Mouse (Mus musculus): ENCODE results near the gene Nmd3. TPM values are rescaled to one million over a fixed set of nuclear protein-coding genes. Genes with fewer than 3 reads are reported as not detected.

Nmd3 gene
- polyA plus RNA-seq, 1 experiment from 2014 or later, result 121 TPM

DNA sequence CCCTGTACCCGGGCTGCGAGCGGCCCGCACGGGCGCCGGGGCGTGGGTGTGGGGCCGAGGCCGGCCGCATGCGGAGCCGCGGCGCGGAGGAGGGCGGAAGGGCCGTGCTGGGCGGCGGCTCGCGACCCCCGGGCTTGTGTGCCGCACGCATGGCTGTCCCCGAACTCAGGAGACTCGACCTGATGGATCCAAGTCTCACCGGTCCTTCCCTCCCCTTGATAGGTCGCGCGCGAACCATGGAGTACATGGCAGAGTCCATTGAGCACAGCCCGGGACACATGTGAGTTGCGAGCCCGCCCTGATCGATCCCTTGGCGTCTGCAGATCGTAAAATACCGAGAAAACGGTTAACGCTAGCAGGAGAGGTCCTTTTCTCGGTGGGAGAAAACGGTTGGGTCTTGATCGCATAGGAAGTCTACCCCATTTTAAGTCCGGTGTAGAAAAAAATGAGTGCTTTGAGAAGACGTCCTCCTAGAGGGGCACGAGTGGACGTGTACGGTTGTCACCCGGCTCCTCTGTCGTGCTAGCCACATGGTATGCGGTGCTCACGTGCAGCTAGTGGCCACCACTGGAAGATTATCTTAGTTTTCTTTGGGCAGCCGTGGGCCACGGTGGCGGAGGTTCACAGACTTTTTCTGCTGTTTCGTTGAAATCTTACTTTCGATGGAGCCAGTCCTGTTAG, 542 bp downstream of the Nmd3 start:
- Histone ChIP-seq H3K4me2 (peak overlapping the region; percentile 77), H3K9ac (peak overlapping the region; percentile 96), H3K36me3 (peaks cover 24% of the 10 kb centered on the region), H3K4me1 (peaks cover 26% of the 10 kb centered on the region), H3K27ac (peak overlapping the region; percentile 89), H3K9me3 (replicated peaks) (no peaks in the 10 kb centered on the region), H3K27me3 (replicated peaks) (no peaks in the 10 kb centered on the region), H3K4me3 (peak overlapping the region; percentile 95)
- WGBS (ENCODE audit: insufficient replicate concordance), result under 1% methylated on average over 57 of the region's 58 CpGs
- ATAC-seq, result peak; percentile 68

DNA sequence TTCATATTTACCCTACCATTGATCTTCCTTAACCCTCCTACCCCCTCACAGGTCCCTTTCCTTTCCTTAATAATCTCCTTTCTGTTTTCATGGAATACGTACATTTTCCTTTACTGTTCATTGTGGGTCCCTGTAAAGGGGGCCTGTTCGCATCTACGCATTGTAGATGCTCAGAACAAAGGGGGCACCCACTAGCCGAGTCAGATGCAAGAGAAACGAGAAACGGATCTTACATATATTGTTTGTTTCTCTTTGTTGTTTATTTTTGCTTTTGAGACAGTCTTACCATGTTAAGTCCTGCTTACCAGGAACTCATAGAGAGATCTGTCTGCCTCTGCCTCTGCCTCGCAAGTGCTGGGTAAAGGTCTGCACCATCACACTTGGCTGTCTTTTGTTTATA, 1.4 kb downstream of the Nmd3 start:
- no peak for ATAC-seq
- 22% methylated on average over 7 of the region's 7 CpGs for WGBS (ENCODE audit: insufficient replicate concordance)
- 0 out of 2 replicates have a peak overlapping the region, but pooled peaks have one; percentile 89 for H3K27ac ChIP-seq
- no peaks in the 10 kb centered on the region for H3K9me3 ChIP-seq (replicated peaks)
- H3K9ac ChIP-seq, result peak overlapping the region; percentile 96
- peak overlapping the region; percentile 95 for H3K4me3 ChIP-seq
- peak overlapping the region; percentile 77 for H3K4me2 ChIP-seq
- no peaks in the 10 kb centered on the region for H3K27me3 ChIP-seq (replicated peaks)
- H3K4me1 ChIP-seq, result peaks cover 26% of the 10 kb centered on the region
- peaks cover 30% of the 10 kb centered on the region for H3K36me3 ChIP-seq

DNA sequence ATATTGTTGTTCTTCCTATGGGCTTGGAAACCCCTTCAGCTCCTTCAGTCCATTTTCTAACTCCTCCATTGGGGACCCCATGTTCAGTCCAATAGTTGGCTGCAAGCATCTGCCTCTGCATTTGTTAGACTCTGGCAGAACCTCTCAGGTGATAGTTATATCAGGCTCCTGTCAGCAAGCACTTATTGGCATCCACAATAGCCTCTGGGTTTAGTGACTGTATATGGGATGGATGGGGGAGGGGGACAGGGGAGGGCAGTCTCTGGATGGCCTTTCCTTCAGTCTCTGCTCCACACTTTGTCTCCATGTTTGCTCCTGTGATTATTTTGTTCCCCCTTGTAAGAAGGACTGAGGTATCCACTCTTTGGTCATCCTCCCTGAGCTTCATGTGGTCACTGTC, 9.1 kb downstream of the Nmd3 start:
- H3K9me3 ChIP-seq (replicated peaks), result no peaks in the 10 kb centered on the region
- ATAC-seq, result no peak
- no peaks in the 10 kb centered on the region for H3K4me1 ChIP-seq

DNA sequence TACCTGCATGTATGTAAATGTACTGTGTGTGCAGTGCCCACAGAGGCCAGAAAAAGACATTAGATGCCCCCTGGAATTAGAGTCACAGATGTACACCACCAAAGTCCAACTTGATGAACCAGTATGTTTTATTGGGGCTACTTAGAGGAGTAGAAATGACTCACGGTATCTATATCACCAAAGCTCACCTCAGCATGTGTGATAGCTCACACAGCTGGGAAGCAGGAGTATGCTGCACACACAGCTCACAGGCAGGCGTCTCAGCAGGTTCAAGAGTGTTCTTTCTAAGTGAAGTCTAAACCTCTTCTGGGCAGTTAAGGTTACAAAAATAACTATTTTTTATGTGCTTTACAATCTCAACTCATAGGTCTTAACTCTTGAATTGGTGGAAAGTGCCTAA, 12.2 kb downstream of the Nmd3 start:
- H3K9ac ChIP-seq, result no peak overlapping the region
- WGBS (ENCODE audit: insufficient replicate concordance), result 83% methylated on average over 2 of the region's 2 CpGs
- H3K4me2 ChIP-seq, result no peak overlapping the region
- no peaks in the 10 kb centered on the region for H3K9me3 ChIP-seq (replicated peaks)
- no peaks in the 10 kb centered on the region for H3K4me1 ChIP-seq
- ATAC-seq, result no peak
- H3K36me3 ChIP-seq, result peaks cover 72% of the 10 kb centered on the region
- no peaks in the 10 kb centered on the region for H3K27me3 ChIP-seq (replicated peaks)
- no peak overlapping the region for H3K4me3 ChIP-seq
- H3K27ac ChIP-seq, result no peak overlapping the region

More for the DNA sequence above, 9.1 kb downstream of the Nmd3 start:
- Histone ChIP-seq H3K36me3 (peaks cover 70% of the 10 kb centered on the region), H3K9ac (no peak overlapping the region), H3K4me2 (no peak overlapping the region), H3K27ac (no peak overlapping the region), H3K4me3 (no peak overlapping the region), H3K27me3 (replicated peaks) (no peaks in the 10 kb centered on the region)

GRCm38 (mm10) chr3:69755192-69755591, 33.4 kb downstream of the Nmd3 start:
- H3K36me3 ChIP-seq, result peaks cover 82% of the 10 kb centered on the region
- WGBS (ENCODE audit: insufficient replicate concordance), result 73% methylated on average over 3 of the region's 3 CpGs
- H3K9me3 ChIP-seq (replicated peaks), result no peaks in the 10 kb centered on the region
- H3K27ac ChIP-seq, result no peak overlapping the region
- no peak overlapping the region for H3K9ac ChIP-seq
- no peak overlapping the region for H3K4me3 ChIP-seq
- H3K27me3 ChIP-seq (replicated peaks), result no peaks in the 10 kb centered on the region
- H3K4me1 ChIP-seq, result no peaks in the 10 kb centered on the region
- H3K4me2 ChIP-seq, result no peak overlapping the region
- ATAC-seq, result no peak

DNA sequence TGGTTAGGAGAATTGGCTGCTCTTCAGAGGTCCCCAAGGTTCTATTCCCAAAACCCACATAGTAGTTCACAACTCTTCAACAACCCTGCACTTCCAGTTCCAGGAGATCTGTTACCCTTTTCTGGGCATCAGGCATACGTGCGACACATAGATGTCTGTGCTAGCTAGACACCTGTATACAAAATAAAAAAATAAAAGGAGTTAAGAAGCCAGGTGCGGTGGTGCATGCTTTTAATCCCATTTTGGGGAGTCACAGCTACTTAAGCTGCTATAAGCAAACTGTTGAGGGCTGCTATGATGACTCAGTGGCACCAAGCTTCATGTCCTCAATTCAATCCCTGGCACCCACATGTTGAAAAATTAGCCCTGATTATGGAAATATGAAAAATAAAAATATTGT, 34.2 kb downstream of the Nmd3 start:
- Histone ChIP-seq H3K9me3 (replicated peaks) (no peaks in the 10 kb centered on the region), H3K4me2 (no peak overlapping the region), H3K4me3 (no peak overlapping the region), H3K36me3 (peaks cover 74% of the 10 kb centered on the region), H3K27me3 (replicated peaks) (no peaks in the 10 kb centered on the region), H3K4me1 (no peaks in the 10 kb centered on the region), H3K27ac (no peak overlapping the region), H3K9ac (no peak overlapping the region)
- 90% methylated on average over 3 of the region's 3 CpGs for WGBS (ENCODE audit: insufficient replicate concordance)
- no peak for ATAC-seq

DNA sequence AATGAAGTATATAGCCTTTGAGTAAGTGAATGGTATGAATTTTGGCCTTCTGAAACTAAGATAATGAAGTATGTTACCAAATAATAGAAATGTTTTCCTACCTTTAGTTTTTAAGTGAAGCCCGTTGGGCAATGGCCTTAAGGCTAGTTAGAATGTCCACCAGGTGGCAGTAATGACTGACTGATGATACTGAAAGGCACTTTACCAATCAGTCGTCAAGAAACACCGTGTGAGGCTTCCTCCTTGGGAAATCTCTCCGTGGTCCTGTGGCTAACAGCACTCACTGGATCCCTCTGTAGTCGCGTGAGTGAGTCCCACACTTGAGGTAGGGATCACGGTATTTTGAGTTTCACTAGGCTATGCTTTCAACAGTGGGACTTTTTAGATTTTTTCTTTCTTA, 34.7 kb downstream of the Nmd3 start:
- ATAC-seq, result no peak
- Histone ChIP-seq H3K9me3 (replicated peaks) (no peaks in the 10 kb centered on the region), H3K27ac (no peak overlapping the region), H3K27me3 (replicated peaks) (no peaks in the 10 kb centered on the region), H3K4me1 (no peaks in the 10 kb centered on the region), H3K9ac (no peak overlapping the region), H3K4me3 (no peak overlapping the region), H3K36me3 (peaks cover 69% of the 10 kb centered on the region), H3K4me2 (no peak overlapping the region)
- 43% methylated on average over 7 of the region's 7 CpGs for whole genome bisulfite sequencing (ENCODE audit: insufficient replicate concordance)

- H3K4me2 ChIP-seq, result no peak overlapping the region
- no peaks in the 10 kb centered on the region for H3K4me1 ChIP-seq
- no peaks in the 10 kb centered on the region for H3K27me3 ChIP-seq (replicated peaks)
- no peak overlapping the region for H3K9ac ChIP-seq
- H3K9me3 ChIP-seq (replicated peaks), result no peaks in the 10 kb centered on the region
- WGBS (ENCODE audit: insufficient replicate concordance), result 71% methylated on average over 1 of the region's 1 CpGs
- peaks cover 61% of the 10 kb centered on the region for H3K36me3 ChIP-seq
- H3K27ac ChIP-seq, result no peak overlapping the region
- no peak for ATAC-seq
- no peak overlapping the region for H3K4me3 ChIP-seq
These were observed 35.7 kb downstream of the Nmd3 start for GRCm38 (mm10) chr3:69757456-69757855.

GRCm38 (mm10) chr3:69760081-69760480, 38.3 kb downstream of the Nmd3 start:
- Histone ChIP-seq H3K4me1 (no peaks in the 10 kb centered on the region), H3K27ac (no peak overlapping the region), H3K27me3 (replicated peaks) (no peaks in the 10 kb centered on the region), H3K9me3 (replicated peaks) (no peaks in the 10 kb centered on the region), H3K4me3 (no peak overlapping the region), H3K36me3 (peaks cover 45% of the 10 kb centered on the region), H3K4me2 (no peak overlapping the region), H3K9ac (no peak overlapping the region)
- ATAC-seq, result no peak
- WGBS (ENCODE audit: insufficient replicate concordance), result 79% methylated on average over 6 of the region's 6 CpGs

DNA sequence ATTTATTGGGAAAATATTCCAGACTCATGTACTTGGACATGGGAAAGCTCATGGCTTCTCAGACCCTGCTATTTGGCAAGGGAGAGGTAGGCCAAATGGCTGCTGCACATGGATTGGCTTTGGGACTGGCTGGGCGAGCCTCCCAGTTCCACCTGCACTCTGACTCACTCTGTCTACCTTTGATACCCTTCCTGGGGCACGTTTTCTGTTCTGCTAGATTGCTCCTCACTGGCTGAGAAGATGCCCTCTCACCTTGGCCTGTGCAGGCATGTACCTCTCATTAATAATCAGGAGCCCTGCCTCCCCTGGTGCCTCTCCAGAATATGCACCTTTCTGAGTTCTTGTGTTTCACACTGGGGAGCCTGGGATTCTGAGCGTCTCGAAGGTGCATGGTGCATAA, 39.4 kb downstream of the Nmd3 start:
- 76% methylated on average over 4 of the region's 4 CpGs for WGBS (ENCODE audit: insufficient replicate concordance)
- H3K9ac ChIP-seq, result no peak overlapping the region

GRCm38 (mm10) chr3:69762838-69763368, 41.1 kb downstream of the Nmd3 start:
- 75% methylated on average over 6 of the region's 6 CpGs for WGBS (ENCODE audit: insufficient replicate concordance)
- no peak overlapping the region for H3K4me2 ChIP-seq
- no peak overlapping the region for H3K27ac ChIP-seq
- no peaks in the 10 kb centered on the region for H3K4me1 ChIP-seq
- peaks cover 31% of the 10 kb centered on the region for H3K36me3 ChIP-seq
- ATAC-seq, result no peak
- no peak overlapping the region for H3K4me3 ChIP-seq
- H3K9me3 ChIP-seq (replicated peaks), result no peaks in the 10 kb centered on the region
- no peaks in the 10 kb centered on the region for H3K27me3 ChIP-seq (replicated peaks)
- no peak overlapping the region for H3K9ac ChIP-seq

More for the DNA sequence above, 39.4 kb downstream of the Nmd3 start:
- Histone ChIP-seq H3K27me3 (replicated peaks) (no peaks in the 10 kb centered on the region), H3K9me3 (replicated peaks) (no peaks in the 10 kb centered on the region), H3K27ac (no peak overlapping the region), H3K4me3 (no peak overlapping the region), H3K4me2 (no peak overlapping the region), H3K36me3 (peaks cover 41% of the 10 kb centered on the region), H3K4me1 (no peaks in the 10 kb centered on the region)
- ATAC-seq, result no peak

DNA sequence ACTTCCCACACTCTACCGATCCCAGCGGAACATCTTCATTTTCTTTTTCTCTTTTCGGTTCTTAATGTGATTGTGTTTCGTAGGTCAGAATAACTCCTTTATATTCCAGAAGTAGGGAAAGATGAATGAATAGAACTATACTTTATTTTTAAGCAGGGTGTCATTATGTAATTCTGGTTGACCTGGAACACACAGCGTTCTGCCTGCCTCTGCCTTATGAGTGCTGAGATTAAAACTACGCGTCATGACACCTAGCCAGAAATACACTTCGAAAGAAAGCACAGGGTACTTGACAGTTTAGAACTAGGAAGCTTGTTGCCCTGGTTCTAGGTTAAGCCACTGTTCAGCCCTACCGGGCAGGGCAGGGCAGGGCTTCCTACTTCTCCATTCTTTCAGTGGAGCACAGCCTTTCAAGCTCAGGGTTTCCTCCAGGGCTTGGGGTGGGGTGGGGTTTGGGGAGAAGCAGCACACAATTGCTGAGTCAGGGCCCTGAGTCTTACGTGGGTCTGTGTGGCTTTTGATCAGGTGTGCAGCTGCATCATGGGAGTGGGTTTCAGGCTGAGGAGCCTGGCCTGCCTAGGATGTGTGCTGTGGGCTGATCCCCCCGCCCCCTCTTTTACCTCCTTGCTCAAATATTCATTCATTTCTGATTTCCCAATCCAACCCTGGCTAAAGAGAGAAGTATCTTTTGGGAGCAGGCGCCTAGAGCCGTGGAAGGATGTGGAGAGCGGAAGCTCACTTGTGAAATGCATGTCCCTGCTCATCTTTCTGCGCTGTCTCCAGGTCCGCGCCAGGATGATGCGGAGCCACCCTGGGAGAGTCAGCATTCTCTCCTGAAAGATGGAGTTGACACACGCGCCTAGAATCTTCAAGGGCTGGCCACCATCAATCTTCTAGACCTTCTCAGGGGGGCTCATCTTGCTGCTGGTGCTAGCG, 42.1 kb downstream of the Nmd3 start:
- H3K9me3 ChIP-seq (replicated peaks), result no peaks in the 10 kb centered on the region
- WGBS (ENCODE audit: insufficient replicate concordance), result 79% methylated on average over 21 of the region's 21 CpGs
- H3K27me3 ChIP-seq (replicated peaks), result no peaks in the 10 kb centered on the region
- peaks cover 22% of the 10 kb centered on the region for H3K36me3 ChIP-seq
- no peak for ATAC-seq
- no peak overlapping the region for H3K4me3 ChIP-seq
- no peaks in the 10 kb centered on the region for H3K4me1 ChIP-seq
- H3K9ac ChIP-seq, result no peak overlapping the region
- H3K27ac ChIP-seq, result no peak overlapping the region
- no peak overlapping the region for H3K4me2 ChIP-seq
